Mouse (Mus musculus) limb, embryonic 14.5 days (tissue): ENCODE measurements around the gene Gm10642. TPM values are rescaled to one million over a fixed set of nuclear protein-coding genes. Genes with fewer than 3 reads are reported as not detected.

Experiments used
- ATAC-seq: fragments of 200-750 bp; cut with Nextera tagmentation; 2 replicates; pipeline ENCODE4 v1.8.0; 2017; ENCODE audit warnings: low read depth, moderate number of reproducible peaks, moderate TSS enrichment; ENCODE audit not compliant: low FRiP score
- DNase-seq: peaks from one replicate; pipeline ENCODE4 v3.0.0-alpha.2; 2015; ENCODE audit warnings: low spot score
- H3K27ac ChIP-seq: fragments of 300-500 bp; sonication (generic); replicated peaks from 2 replicates; pipeline ENCODE4 v1.5.1; 2014; ENCODE audit warnings: low read depth, mild to moderate bottlenecking, low read length, moderate library complexity, mixed read lengths
- H3K27me3 ChIP-seq: fragments of 300-500 bp; sonication (generic); 2 replicates; pipeline ENCODE4 v1.6.1; 2014; ENCODE audit warnings: low read length, mixed read lengths; ENCODE audit not compliant: control insufficient read depth, insufficient read depth
- H3K36me3 ChIP-seq: fragments of 300-500 bp; sonication (generic); 2 replicates; pipeline ENCODE4 v1.6.1; 2014; ENCODE audit warnings: mild to moderate bottlenecking, low read length, moderate library complexity, mixed read lengths; ENCODE audit not compliant: control insufficient read depth, insufficient read depth
- H3K4me1 ChIP-seq: fragments of 300-500 bp; sonication (generic); 2 replicates; pipeline ENCODE4 v1.6.1; 2014; ENCODE audit warnings: antibody characterized with exemption, low read length, mixed read lengths; ENCODE audit not compliant: control insufficient read depth, insufficient read depth
- H3K4me2 ChIP-seq: fragments of 300-500 bp; sonication (generic); replicated peaks from 2 replicates; pipeline ENCODE4 v1.6.1; 2014; ENCODE audit warnings: low read depth, mild to moderate bottlenecking, low read length, moderate library complexity; ENCODE audit not compliant: severe bottlenecking
- H3K4me3 ChIP-seq: fragments of 300-500 bp; sonication (generic); replicated peaks from 2 replicates; pipeline ENCODE4 v1.5.1; 2014; ENCODE audit warnings: low read length
- H3K9ac ChIP-seq: fragments of 300-500 bp; sonication (generic); 2 replicates; pipeline ENCODE4 v1.6.1; 2014; ENCODE audit warnings: mild to moderate bottlenecking, low read depth, low read length, moderate library complexity; ENCODE audit not compliant: severe bottlenecking
- H3K9me3 ChIP-seq: fragments of 300-500 bp; sonication (generic); 2 replicates; pipeline ENCODE4 v1.6.1; 2016; ENCODE audit warnings: low read length; ENCODE audit not compliant: control insufficient read depth
- POLR2A ChIP-seq: fragments of 200-500 bp; IDR thresholded peaks from 2 replicates; pipeline ENCODE4 v1.8.0; 2012; ENCODE audit warnings: inconsistent platforms, mild to moderate bottlenecking, moderate library complexity, borderline replicate concordance; ENCODE audit not compliant: insufficient read depth, insufficient read length; ENCODE audit errors: extremely low read depth
- WGBS: fragments of 180-500 bp; shearing (Covaris S2); extraction: QIAGEN DNeasy Blood & Tissue Kit; methylation state at CpG from one replicate; pipeline ENCODE4 v1.1.7; 2014; 5-methylcytosine and 5-hydroxymethylcytosine counted together
- polyA plus RNA-seq, 2 experiments: library from polyadenylated mRNA; depleted of rRNA in 1 of 2; stranded (reverse) in 1 of 2; unstranded in 1 of 2; fragments of >200 nt; fragmentation: Nextera tagmentation in 1 of 2; extraction: Ambion mirVana in 1 of 2; gene quantifications; 2 replicates each; pipeline versions ENCODE4 v1.2.1 to v1.2.3; 2012 to 2014

Gene Gm10642
- polyA plus RNA-seq, 2 experiments: 0.30 to 0.65 TPM

DNA sequence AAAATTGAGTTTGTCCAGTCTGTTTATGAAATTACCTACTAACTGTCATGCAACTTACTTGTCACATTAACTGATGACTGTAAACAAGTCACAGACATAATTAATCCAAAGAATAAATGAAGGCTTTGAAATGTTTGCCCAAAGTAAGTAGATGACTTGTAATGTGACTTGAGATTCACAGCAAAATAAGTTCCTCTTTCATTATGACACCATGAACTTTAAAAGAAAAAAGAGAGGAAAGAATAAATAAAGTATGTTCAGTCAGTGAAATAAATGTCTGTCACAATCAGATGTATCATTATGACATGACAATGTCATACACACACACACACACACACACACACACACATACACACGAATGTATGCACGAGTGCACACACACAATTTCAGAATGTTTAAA lies 5.8 kb upstream of the Gm10642 start:
- 87% methylated on average over 2 of the region's 2 CpGs for WGBS
- Histone ChIP-seq H3K27me3 (no peaks in the 10 kb centered on the region), H3K27ac (no peak overlapping the region), H3K9me3 (no peaks in the 10 kb centered on the region), H3K9ac (no peak overlapping the region), H3K4me2 (no peak overlapping the region), H3K36me3 (no peaks in the 10 kb centered on the region), H3K4me1 (0 out of 2 replicates have a peak, but pooled peaks cover 4% of the 10 kb centered on the region), H3K4me3 (no peak overlapping the region)
- ATAC-seq (no peak), DNase-seq (no peak)
- no peak for TF ChIP-seq POLR2A

- no peak for ATAC-seq
- no peak for TF ChIP-seq POLR2A
- 96% methylated on average over 1 of the region's 1 CpGs for WGBS
These were observed 5.1 kb upstream of the Gm10642 start for GRCm38 (mm10) chr9:70650994-70651393.

DNA sequence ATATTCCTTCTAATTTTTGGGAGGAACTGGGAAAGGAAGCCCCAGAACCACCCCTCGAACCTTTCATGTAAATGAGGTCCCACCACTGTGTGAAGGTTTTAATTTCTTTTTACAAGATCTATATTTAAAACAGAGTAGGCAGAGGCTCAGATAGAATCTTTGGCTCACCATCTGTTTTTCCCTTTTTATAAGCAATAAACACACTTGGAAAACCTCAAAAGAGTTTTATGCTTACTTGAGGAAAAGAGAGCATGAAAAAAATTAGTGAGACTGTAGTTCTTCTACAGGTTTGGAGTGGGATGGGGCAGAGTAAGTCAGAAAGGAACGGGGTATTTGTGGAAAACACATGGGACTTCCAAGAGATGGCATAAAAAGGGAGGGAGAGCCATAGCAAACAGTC lies 3.8 kb upstream of the Gm10642 start:
- ATAC-seq (no peak), DNase-seq (no peak)
- no peak overlapping the region for H3K4me3 ChIP-seq
- 40% methylated on average over 2 of the region's 2 CpGs for WGBS
- H3K36me3 ChIP-seq: no peaks in the 10 kb centered on the region
- no peak for TF ChIP-seq POLR2A
- H3K27ac ChIP-seq: no peak overlapping the region
- H3K4me2 ChIP-seq: no peak overlapping the region
- no peak overlapping the region for H3K9ac ChIP-seq
- H3K9me3 ChIP-seq: no peaks in the 10 kb centered on the region
- peaks cover 9% of the 10 kb centered on the region; the same call in 1 of the 2 replicates for H3K4me1 ChIP-seq
- no peaks in the 10 kb centered on the region for H3K27me3 ChIP-seq

More at GRCm38 (mm10) chr9:70650994-70651393, 5.1 kb upstream of the Gm10642 start:
- DNase-seq: no peak
- Histone ChIP-seq H3K4me1 (peaks cover 4% of the 10 kb centered on the region; the same call in 1 of the 2 replicates), H3K27ac (no peak overlapping the region), H3K4me3 (no peak overlapping the region), H3K27me3 (no peaks in the 10 kb centered on the region), H3K4me2 (no peak overlapping the region), H3K9me3 (no peaks in the 10 kb centered on the region), H3K36me3 (no peaks in the 10 kb centered on the region), H3K9ac (no peak overlapping the region)

DNA sequence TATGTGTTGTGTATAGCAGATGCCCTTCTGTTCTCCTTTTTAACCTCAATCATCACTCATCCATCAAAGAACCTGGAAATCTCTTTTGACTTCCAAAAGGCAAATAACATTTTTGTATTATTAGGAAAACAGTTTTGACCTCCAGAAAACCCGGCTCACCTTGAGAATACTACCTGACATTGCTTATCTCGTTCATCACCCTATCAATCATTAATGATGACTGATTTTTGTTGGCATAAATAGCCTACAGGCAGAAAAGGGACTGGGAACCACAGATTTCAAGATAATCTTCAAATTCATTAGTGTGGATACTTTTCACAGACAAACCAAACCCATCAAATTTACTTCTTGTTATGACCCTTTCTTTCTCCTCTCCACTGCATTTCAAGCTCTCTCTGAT lies 2.2 kb upstream of the Gm10642 start:
- WGBS: 76% methylated on average over 2 of the region's 2 CpGs
- Histone ChIP-seq H3K9ac (no peak overlapping the region), H3K27me3 (no peaks in the 10 kb centered on the region), H3K27ac (no peak overlapping the region), H3K36me3 (no peaks in the 10 kb centered on the region), H3K9me3 (no peaks in the 10 kb centered on the region), H3K4me3 (no peak overlapping the region), H3K4me2 (no peak overlapping the region), H3K4me1 (peaks cover 12% of the 10 kb centered on the region; the same call in 1 of the 2 replicates)
- no peak for ATAC-seq
- TF ChIP-seq POLR2A: no peak
- DNase-seq: no peak

- Histone ChIP-seq H3K4me1 (peaks cover 12% of the 10 kb centered on the region; the same call in 1 of the 2 replicates), H3K4me3 (no peak overlapping the region), H3K36me3 (no peaks in the 10 kb centered on the region), H3K9ac (no peak overlapping the region), H3K4me2 (no peak overlapping the region), H3K27ac (no peak overlapping the region), H3K27me3 (no peaks in the 10 kb centered on the region), H3K9me3 (no peaks in the 10 kb centered on the region)
- DNase-seq (no peak), ATAC-seq (no peak)
- TF ChIP-seq POLR2A: no peak
- 75% methylated on average over 4 of the region's 4 CpGs for WGBS
These were observed 1.6 kb upstream of the Gm10642 start for GRCm38 (mm10) chr9:70654496-70654895.

GRCm38 (mm10) chr9:70655764-70656129 lies 304 bp upstream of the Gm10642 start:
- TF ChIP-seq POLR2A: no peak
- peak overlapping the region; percentile 87 for H3K4me3 ChIP-seq
- H3K9ac ChIP-seq: no peak overlapping the region
- no peak for DNase-seq
- H3K4me1 ChIP-seq: peaks cover 12% of the 10 kb centered on the region; the same call in 1 of the 2 replicates
- WGBS: 30% methylated on average over 2 of the region's 2 CpGs
- H3K4me2 ChIP-seq: peak overlapping the region; percentile 88
- no peaks in the 10 kb centered on the region for H3K36me3 ChIP-seq
- H3K9me3 ChIP-seq: no peaks in the 10 kb centered on the region
- no peak for ATAC-seq
- no peak overlapping the region for H3K27ac ChIP-seq
- no peaks in the 10 kb centered on the region for H3K27me3 ChIP-seq
